Mouse (Mus musculus): ENCODE measurements at regions not wholly inside any gene's neighbourhood (a gene's known extent, or its start where the extent isn't known, plus 50 kb on each side); places are given as distances from the start of the nearest gene placed in this dataset.

GRCm38 (mm10) chr14:48005092-48005928 is 115.3 kb upstream of the Peli2 start:
- no peak for DNase-seq

GRCm38 (mm10) chr14:48005929-48006309 is 114.7 kb upstream of the Peli2 start:
- no peak for DNase-seq

- no peak for DNase-seq
Observed at GRCm38 (mm10) chr14:48012361-48013215, 108.0 kb upstream of the Peli2 start.

- DNase-seq: no peak
Observed at GRCm38 (mm10) chr14:48013431-48013830, 107.2 kb upstream of the Peli2 start.

- DNase-seq: no peak
Observed at GRCm38 (mm10) chr14:48014776-48015175, 105.8 kb upstream of the Peli2 start.

- DNase-seq: no peak
Observed at GRCm38 (mm10) chr14:48017971-48018370, 102.7 kb upstream of the Peli2 start.

GRCm38 (mm10) chr14:48019331-48019730 is 101.3 kb upstream of the Peli2 start:
- DNase-seq: no peak

GRCm38 (mm10) chr14:48022271-48022670 is 98.4 kb upstream of the Peli2 start:
- no peak for DNase-seq

GRCm38 (mm10) chr14:48024051-48024693 is 96.5 kb upstream of the Peli2 start:
- no peak for DNase-seq

- DNase-seq: no peak
Observed at GRCm38 (mm10) chr14:48039286-48039790, 81.3 kb upstream of the Peli2 start.

- no peak for DNase-seq
Observed at GRCm38 (mm10) chr14:48046094-48046493, 74.5 kb upstream of the Peli2 start.

GRCm38 (mm10) chr14:48046831-48047230 is 73.8 kb upstream of the Peli2 start:
- DNase-seq: no peak

GRCm38 (mm10) chr14:48049698-48050459 is 70.7 kb upstream of the Peli2 start:
- no peak for DNase-seq

- no peak for DNase-seq
Observed at GRCm38 (mm10) chr14:48050460-48050760, 70.2 kb upstream of the Peli2 start.

- DNase-seq: no peak
Observed at GRCm38 (mm10) chr14:48051971-48052370, 68.7 kb upstream of the Peli2 start.

- DNase-seq: no peak
Observed at GRCm38 (mm10) chr14:48052405-48052804, 68.2 kb upstream of the Peli2 start.

- DNase-seq: no peak
Observed at GRCm38 (mm10) chr14:48053151-48053550, 67.5 kb upstream of the Peli2 start.

- DNase-seq: no peak
Observed at GRCm38 (mm10) chr14:48054719-48055118, 65.9 kb upstream of the Peli2 start.

GRCm38 (mm10) chr14:48055861-48056260 is 64.8 kb upstream of the Peli2 start:
- DNase-seq: no peak

GRCm38 (mm10) chr14:48058234-48058868 is 62.3 kb upstream of the Peli2 start:
- no peak for DNase-seq

GRCm38 (mm10) chr14:48059664-48060455 is 60.8 kb upstream of the Peli2 start:
- DNase-seq: no peak

Measured in retina, postnatal 1 day (tissue).